8 mouse cellular contexts compared by ENCODE assay signal in genomic region chr1:178406765-178407645, GRCm38 (mm10). TPM values are rescaled to one million over a fixed set of nuclear protein-coding genes. Genes with fewer than 3 reads are reported as not detected.
A peak's percentile ranks its signal among the peaks of the same experiment; 100 is the strongest.
DNase-seq lines count a peak whose midpoint lies in the region; ATAC-seq lines count a peak whose summit lies in the region.

No protein-coding gene starts in this region.

- no peak for DNase-seq in kidney, adult 8-10 months
- DNase-seq in cerebellum, postnatal 14 days = peak; percentile 19 to 37
- DNase-seq in lung, postnatal 4 days = peak; percentile 11 to 24
- no peak for DNase-seq in gastrocnemius, adult 18-20 months (ENCODE audit: low spot score)
- DNase-seq in left cerebral cortex, adult 18-20 months (ENCODE audit: low spot score in 2 of 2) = no peak
- DNase-seq in ovary, postnatal 14 days (ENCODE audit: low spot score) = no peak

- peak; percentile 40 for ATAC-seq in kidney, embryonic 14.5 days (ENCODE audit: low FRiP score, low TSS enrichment)
- ATAC-seq in hindbrain, embryonic 15.5 days (ENCODE audit: low FRiP score, low read depth) = no peak

- no peaks in the 10 kb centered on the region for H3K36me3 ChIP-seq in kidney, embryonic 14.5 days (ENCODE audit: control insufficient read depth, insufficient read depth, low read length)
- H3K36me3 ChIP-seq in hindbrain, embryonic 15.5 days = no peaks in the 10 kb centered on the region

- peak overlapping the region; percentile 32 for H3K4me2 ChIP-seq in kidney, embryonic 14.5 days (replicated peaks; ENCODE audit: low read depth, low read length)
- H3K4me2 ChIP-seq in hindbrain, embryonic 15.5 days = peak overlapping the region; percentile 69

- no peaks in the 10 kb centered on the region for H3K4me1 ChIP-seq in kidney, embryonic 14.5 days (ENCODE audit: control insufficient read depth, insufficient read depth, low read length)
- no peaks in the 10 kb centered on the region for H3K4me1 ChIP-seq in hindbrain, embryonic 15.5 days (replicated peaks)

- peak overlapping the region; percentile 100 for H3K27ac ChIP-seq in kidney, embryonic 14.5 days (ENCODE audit: low read depth, low read length)
- H3K27ac ChIP-seq in hindbrain, embryonic 15.5 days (replicated peaks) = peak overlapping the region; percentile 99

- 61% methylated on average over 12 of the region's 12 CpGs for WGBS in kidney, embryonic 14.5 days
- 59% methylated on average over 12 of the region's 12 CpGs for WGBS in hindbrain, embryonic 15.5 days

- H3K27me3 ChIP-seq in kidney, embryonic 14.5 days (ENCODE audit: control insufficient read depth, insufficient read depth, low read length) = no peaks in the 10 kb centered on the region
- no peaks in the 10 kb centered on the region for H3K27me3 ChIP-seq in hindbrain, embryonic 15.5 days

- peak overlapping the region; percentile 92 for H3K9ac ChIP-seq in kidney, embryonic 14.5 days (ENCODE audit: low read depth, low read length)
- H3K9ac ChIP-seq in hindbrain, embryonic 15.5 days = peak overlapping the region; percentile 87

- H3K4me3 ChIP-seq in kidney, embryonic 14.5 days (ENCODE audit: low read length) = peak overlapping the region; percentile 68
- peak overlapping the region; percentile 68 for H3K4me3 ChIP-seq in hindbrain, embryonic 15.5 days

- H3K9me3 ChIP-seq in kidney, embryonic 14.5 days (ENCODE audit: control insufficient read depth, low read length) = no peaks in the 10 kb centered on the region
- no peaks in the 10 kb centered on the region for H3K9me3 ChIP-seq in hindbrain, embryonic 15.5 days

RNA-seq across cellular contexts. Expression of gene Efcab2, which starts 1.1 kb away (rescaled TPM):
- 6.0 and 8.0 TPM in 2 replicates for polyA plus RNA-seq in kidney, embryonic 14.5 days (2014; fragmentation: Nextera tagmentation; extraction: Ambion mirVana)
- polyA plus RNA-seq in hindbrain, embryonic 15.5 days (2015; fragmentation: Nextera tagmentation; extraction: Ambion mirVana) = 9.9 and 11.2 TPM in 2 replicates
- 10 to 100 TPM; 12.5 to 14.0 TPM for total RNA-seq in gastrocnemius, adult 18-20 months (2021)
- total RNA-seq in left cerebral cortex, adult 18-20 months (2021) = 10 to 100 TPM in 1 of 2 experiments, 1 to 10 TPM in 1; 9.9 to 12.1 TPM

Comparison
In these comparisons a context has a peak if more than half of its experiments do, and no peak if none do; other contexts are left out.
1. DNase-seq: peak in cerebellum, postnatal 14 days (2 of 2) and lung, postnatal 4 days (2 of 2); none in kidney, adult 8-10 months (0 of 2), gastrocnemius, adult 18-20 months (single experiment), left cerebral cortex, adult 18-20 months (0 of 2) and ovary, postnatal 14 days (single experiment).